Comparison of ENCODE assay signal across 8 mouse cellular contexts in genomic region chr10:26374436-26375311, GRCm38 (mm10). TPM values are rescaled to one million over a fixed set of nuclear protein-coding genes. Genes with fewer than 3 reads are reported as not detected.
DNase-seq lines count a peak whose midpoint lies in the region; ATAC-seq and TF ChIP-seq lines count a peak whose summit lies in the region.

No protein-coding gene starts in this region.

- peak; percentile 63 to 72 for DNase-seq in heart, postnatal 36 days
- peak; percentile 43 for DNase-seq in layer of hippocampus, adult 9-11 months
- peak; percentile 74 for DNase-seq in lung, postnatal 0 days (ENCODE audit: low spot score)
- peak; percentile 60 for DNase-seq in ovary, postnatal 36 days (ENCODE audit: low spot score)
- DNase-seq in thymus, postnatal 14 days = peak; percentile 57

- no peak for TF ChIP-seq EP300 in lung, postnatal 0 days (IDR thresholded peaks at IDR 0.05)

- TF ChIP-seq CTCF in E14TG2a.4 (conservative IDR thresholded peaks at IDR 0.05; ENCODE audit: low read length) = no peak
- no peak for TF ChIP-seq CTCF in lung, postnatal 0 days (IDR thresholded peaks at IDR 0.05)

- H3K4me2 ChIP-seq in forebrain, embryonic 16.5 days (ENCODE audit: low read length) = peak overlapping the region; percentile 100
- H3K4me2 ChIP-seq in lung, postnatal 0 days (replicated peaks; ENCODE audit: low read depth, low read length) = peak overlapping the region; percentile 81

- H3K27ac ChIP-seq in brown adipose tissue, adult 24 weeks (replicated peaks; ENCODE audit: low read depth, low read length) = peak overlapping the region; percentile 49; the same call in 1 of the 2 replicates
- peak overlapping the region; percentile 89 for H3K27ac ChIP-seq in forebrain, embryonic 16.5 days (ENCODE audit: low read length)
- H3K27ac ChIP-seq in lung, postnatal 0 days (ENCODE audit: low read length) = peak overlapping the region; percentile 95

- H3K9me3 ChIP-seq in E14TG2a.4 (ENCODE audit: low read length) = no peaks in the 10 kb centered on the region
- no peaks in the 10 kb centered on the region for H3K9me3 ChIP-seq in forebrain, embryonic 16.5 days (ENCODE audit: control insufficient read depth, low read length)
- no peaks in the 10 kb centered on the region for H3K9me3 ChIP-seq in lung, postnatal 0 days (ENCODE audit: low read length)

- peak overlapping the region; percentile 83 for H3K4me3 ChIP-seq in E14TG2a.4 (replicated peaks; ENCODE audit: low read length)
- peak overlapping the region; percentile 99 for H3K4me3 ChIP-seq in brown adipose tissue, adult 24 weeks (ENCODE audit: insufficient read depth, low read depth, low read length)
- H3K4me3 ChIP-seq in forebrain, embryonic 16.5 days (replicated peaks; ENCODE audit: low read length) = peak overlapping the region; percentile 85
- peak overlapping the region; percentile 73 for H3K4me3 ChIP-seq in lung, postnatal 0 days (ENCODE audit: low read depth, low read length)

- ATAC-seq in forebrain, embryonic 16.5 days = peak; percentile 54
- ATAC-seq in lung, postnatal 0 days = peak; percentile 53

- intact Hi-C loops in heart, postnatal 36 days (cut with DNase I) = loop anchor here (2.0 to 5.0 kb wide), 3 partner anchors 118 to 516 kb away; no protein-coding TSS in a partner anchor

- H3K36me3 ChIP-seq in E14TG2a.4 (ENCODE audit: insufficient read depth, low read length) = no peaks in the 10 kb centered on the region
- H3K36me3 ChIP-seq in forebrain, embryonic 16.5 days (ENCODE audit: control insufficient read depth, insufficient read depth) = no peaks in the 10 kb centered on the region
- H3K36me3 ChIP-seq in lung, postnatal 0 days (ENCODE audit: insufficient read depth, low read length) = no peaks in the 10 kb centered on the region

- H3K9ac ChIP-seq in forebrain, embryonic 16.5 days (replicated peaks; ENCODE audit: low read depth, low read length) = peak overlapping the region; percentile 77
- peak overlapping the region; percentile 92 for H3K9ac ChIP-seq in lung, postnatal 0 days (replicated peaks; ENCODE audit: low read depth)

- H3K4me1 ChIP-seq in E14TG2a.4 (replicated peaks; ENCODE audit: low read depth, low read length) = peaks cover 22% of the 10 kb centered on the region
- no peaks in the 10 kb centered on the region for H3K4me1 ChIP-seq in brown adipose tissue, adult 24 weeks (ENCODE audit: control insufficient read depth, insufficient read depth, insufficient read length, low read length)
- H3K4me1 ChIP-seq in forebrain, embryonic 16.5 days (replicated peaks; ENCODE audit: control insufficient read depth, insufficient read depth, low read length) = peaks cover 19% of the 10 kb centered on the region
- H3K4me1 ChIP-seq in lung, postnatal 0 days (ENCODE audit: insufficient read depth, low read depth, low read length) = 0 out of 2 replicates have a peak, but pooled peaks cover 3% of the 10 kb centered on the region

- H3K27me3 ChIP-seq in E14TG2a.4 (ENCODE audit: insufficient read depth, low read length) = peaks cover 34% of the 10 kb centered on the region
- no peaks in the 10 kb centered on the region for H3K27me3 ChIP-seq in forebrain, embryonic 16.5 days (replicated peaks; ENCODE audit: control insufficient read depth, insufficient read depth, low read length)
- H3K27me3 ChIP-seq in lung, postnatal 0 days (replicated peaks; ENCODE audit: insufficient read depth, low read length) = no peaks in the 10 kb centered on the region

- under 1% methylated on average over 76 of the region's 101 CpGs for WGBS in forebrain, embryonic 16.5 days
- WGBS in lung, postnatal 0 days = 0% methylated on average over 51 of the region's 101 CpGs

RNA-seq across cellular contexts. Expression of gene L3mbtl3, which starts 1.1 kb away (rescaled TPM):
- 5.2 TPM in 2 replicates for polyA plus RNA-seq in brown adipose tissue, adult 24 weeks (2012; ENCODE audit: insufficient read depth, insufficient read length, missing spikeins)
- polyA plus RNA-seq in forebrain, embryonic 16.5 days (2015; fragmentation: Nextera tagmentation; extraction: Ambion mirVana) = 28.0 and 28.5 TPM in 2 replicates
- total RNA-seq in heart, postnatal 36 days (2021) = 1 to 10 TPM; 7.1 to 8.7 TPM
- polyA plus RNA-seq in lung, postnatal 0 days (2015; fragmentation: Nextera tagmentation; extraction: Ambion mirVana) = 11.4 and 12.1 TPM in 2 replicates

Comparison
In these comparisons a context has a peak if more than half of its experiments do, and no peak if none do; other contexts are left out.
1. Peak in every context shown above with its lines: DNase-seq, ATAC-seq, H3K4me3 ChIP-seq and H3K27ac ChIP-seq.